Comparison of ENCODE assay signal across 17 mouse cellular contexts in genomic region chr7:73529261-73529660, GRCm38 (mm10). TPM values are rescaled to one million over a fixed set of nuclear protein-coding genes. Genes with fewer than 3 reads are reported as not detected.
DNase-seq lines count a peak whose midpoint lies in the region; ATAC-seq and TF ChIP-seq lines count a peak whose summit lies in the region.
"Had no signal": no experiment of that assay in that cellular context is flagged by ENCODE, and none has a peak within 500 bp of the region (broad histone marks: within the 10 kb centered on the region; RNA-seq: fewer than 3 reads in every experiment).

No protein-coding gene starts in this region.

- WGBS in forebrain, embryonic 15.5 days: 82% methylated on average over 6 of the region's 6 CpGs
- 80% methylated on average over 6 of the region's 6 CpGs for WGBS in forebrain, postnatal 0 days
- WGBS in kidney, embryonic 15.5 days: 87% methylated on average over 6 of the region's 6 CpGs
- 82% methylated on average over 6 of the region's 6 CpGs for WGBS in lung, embryonic 16.5 days

- DNase-seq in forebrain, postnatal 0 days: no peak
- no peak for DNase-seq in kidney, postnatal 36 days
- no peak for DNase-seq in lung, adult 18-20 months
- DNase-seq in naive thymus-derived CD4-positive, alpha-beta T cell, adult 2 months (ENCODE audit: low read depth): peak; percentile 53
- DNase-seq: cerebellum, adult 11 months; heart, adult 18-20 months; heart, postnatal 10 days; lung, postnatal 14 days; spleen, adult 18-20 months; thymus, postnatal 4 days had no signal

- H3K4me3 ChIP-seq in forebrain, embryonic 15.5 days: no peak overlapping the region
- no peak overlapping the region for H3K4me3 ChIP-seq in forebrain, postnatal 0 days (ENCODE audit: low read depth, low read length)
- no peak overlapping the region for H3K4me3 ChIP-seq in kidney, embryonic 15.5 days (replicated peaks)
- H3K4me3 ChIP-seq in lung, embryonic 16.5 days (ENCODE audit: low read length): no peak overlapping the region
- H3K4me3 ChIP-seq: embryonic facial prominence, embryonic 12.5 days; intestine, embryonic 15.5 days; myocyte had no signal

- TF ChIP-seq CTCF in forebrain, postnatal 0 days (IDR thresholded peaks at IDR 0.05; ENCODE audit: low read depth): no peak

- H3K9ac ChIP-seq in forebrain, embryonic 15.5 days (replicated peaks): no peak overlapping the region
- no peak overlapping the region for H3K9ac ChIP-seq in forebrain, postnatal 0 days
- no peak overlapping the region for H3K9ac ChIP-seq in kidney, embryonic 15.5 days
- H3K9ac ChIP-seq in lung, embryonic 16.5 days (ENCODE audit: low read length): no peak overlapping the region
- H3K9ac ChIP-seq: embryonic facial prominence, embryonic 12.5 days; intestine, embryonic 15.5 days had no signal

- H3K9me3 ChIP-seq in forebrain, embryonic 15.5 days: no peaks in the 10 kb centered on the region
- no peaks in the 10 kb centered on the region for H3K9me3 ChIP-seq in forebrain, postnatal 0 days (ENCODE audit: low read length)
- H3K9me3 ChIP-seq in kidney, embryonic 15.5 days (replicated peaks): no peaks in the 10 kb centered on the region
- H3K9me3 ChIP-seq in lung, embryonic 16.5 days (ENCODE audit: control insufficient read depth, low read length): no peaks in the 10 kb centered on the region
- H3K9me3 ChIP-seq: embryonic facial prominence, embryonic 12.5 days; intestine, embryonic 15.5 days had no signal

- no peaks in the 10 kb centered on the region for H3K36me3 ChIP-seq in forebrain, embryonic 15.5 days
- H3K36me3 ChIP-seq in forebrain, postnatal 0 days (ENCODE audit: insufficient read depth): no peaks in the 10 kb centered on the region
- peaks cover 45% of the 10 kb centered on the region for H3K36me3 ChIP-seq in kidney, embryonic 15.5 days
- peaks cover 15% of the 10 kb centered on the region; the same call in 1 of the 2 replicates for H3K36me3 ChIP-seq in lung, embryonic 16.5 days (ENCODE audit: control insufficient read depth, insufficient read depth, low read length)
- H3K36me3 ChIP-seq: embryonic facial prominence, embryonic 12.5 days; intestine, embryonic 15.5 days had no signal

- ATAC-seq in forebrain, embryonic 15.5 days (replicated peaks): no peak
- no peak for ATAC-seq in forebrain, postnatal 0 days
- no peak for ATAC-seq in kidney, embryonic 15.5 days (replicated peaks; ENCODE audit: low FRiP score)
- no peak for ATAC-seq in lung, embryonic 16.5 days (ENCODE audit: low read depth)
- no peak for ATAC-seq in erythroid progenitor cell, adult 5-6 weeks (replicated peaks; ENCODE audit: low FRiP score, poor library complexity, severe bottlenecking)
- ATAC-seq: intestine, embryonic 15.5 days had no signal

- H3K27me3 ChIP-seq in forebrain, embryonic 15.5 days: no peaks in the 10 kb centered on the region
- no peaks in the 10 kb centered on the region for H3K27me3 ChIP-seq in forebrain, postnatal 0 days (ENCODE audit: insufficient read depth, low read length)
- no peaks in the 10 kb centered on the region for H3K27me3 ChIP-seq in kidney, embryonic 15.5 days
- no peaks in the 10 kb centered on the region for H3K27me3 ChIP-seq in lung, embryonic 16.5 days (ENCODE audit: control insufficient read depth, insufficient read depth, low read depth, low read length)
- H3K27me3 ChIP-seq: embryonic facial prominence, embryonic 12.5 days; intestine, embryonic 15.5 days had no signal

- no peak overlapping the region for H3K4me2 ChIP-seq in forebrain, embryonic 15.5 days (replicated peaks)
- no peak overlapping the region for H3K4me2 ChIP-seq in forebrain, postnatal 0 days (ENCODE audit: low read depth)
- H3K4me2 ChIP-seq in kidney, embryonic 15.5 days: no peak overlapping the region
- no peak overlapping the region for H3K4me2 ChIP-seq in lung, embryonic 16.5 days (ENCODE audit: low read depth, low read length)
- H3K4me2 ChIP-seq: embryonic facial prominence, embryonic 12.5 days; intestine, embryonic 15.5 days had no signal

- H3K4me1 ChIP-seq in forebrain, embryonic 15.5 days: peaks cover 43% of the 10 kb centered on the region
- H3K4me1 ChIP-seq in forebrain, postnatal 0 days (ENCODE audit: insufficient read depth): peaks cover 12% of the 10 kb centered on the region
- peaks cover 45% of the 10 kb centered on the region for H3K4me1 ChIP-seq in kidney, embryonic 15.5 days
- H3K4me1 ChIP-seq in lung, embryonic 16.5 days (replicated peaks; ENCODE audit: control insufficient read depth, insufficient read depth, low read length): peaks cover 45% of the 10 kb centered on the region

- peak overlapping the region; percentile 53; the same call in 1 of the 2 replicates for H3K27ac ChIP-seq in forebrain, embryonic 15.5 days (replicated peaks)
- H3K27ac ChIP-seq in forebrain, postnatal 0 days (ENCODE audit: low read depth, low read length): no peak overlapping the region
- H3K27ac ChIP-seq in kidney, embryonic 15.5 days: peak overlapping the region; percentile 5; the same call in 1 of the 2 replicates
- peak overlapping the region; percentile 46; the same call in 1 of the 2 replicates for H3K27ac ChIP-seq in lung, embryonic 16.5 days (ENCODE audit: low read length)
- H3K27ac ChIP-seq: embryonic facial prominence, embryonic 12.5 days; intestine, embryonic 15.5 days had no signal

RNA-seq across cellular contexts. Expression of gene Chd2, which starts 12.4 kb away (rescaled TPM):
- 58.0 and 67.1 TPM in 2 replicates for polyA plus RNA-seq in forebrain, embryonic 15.5 days (2015; fragmentation: Nextera tagmentation; extraction: Ambion mirVana)
- 31.9 and 53.9 TPM in 2 replicates for total RNA-seq in forebrain, postnatal 0 days (2014; rRNA removed)
- polyA plus RNA-seq in forebrain, postnatal 0 days (2015; fragmentation: Nextera tagmentation; extraction: Ambion mirVana): 20.2 and 32.0 TPM in 2 replicates
- polyA plus RNA-seq in kidney, embryonic 15.5 days (2015; fragmentation: Nextera tagmentation; extraction: Ambion mirVana): 56.6 and 61.7 TPM in 2 replicates
- polyA plus RNA-seq in lung, embryonic 16.5 days (2015; fragmentation: Nextera tagmentation; extraction: Ambion mirVana): 53.7 and 58.9 TPM in 2 replicates
- total RNA-seq in erythroid progenitor cell, adult 5-6 weeks (2015; ENCODE audit: low replicate concordance): 63.1 and 106 TPM in 2 replicates
- 179 and 206 TPM in 2 replicates for total RNA-seq in erythroid progenitor cell, adult 5-6 weeks (2017; ENCODE audit: low replicate concordance)
